Mouse (Mus musculus) thymus, adult 2 months (tissue): Measurements from ENCODE around the gene Tspo2. TPM values are rescaled to one million over a fixed set of nuclear protein-coding genes. Genes with fewer than 3 reads are reported as not detected.

Experiments used
- DNase-seq: peaks from one replicate; pipeline ENCODE4 v3.0.0; 2021
- H3K27ac ChIP-seq: fragments of 200-500 bp; 2 replicates; pipeline ENCODE4 v1.5.1; 2012; ENCODE audit warnings: low read length, control low read depth; ENCODE audit not compliant: control insufficient read depth, insufficient read depth
- H3K27me3 ChIP-seq: fragments of 200-500 bp; 2 replicates; pipeline ENCODE4 v1.6.1; 2012; ENCODE audit warnings: mild to moderate bottlenecking, low read length, moderate library complexity, mixed read lengths; ENCODE audit not compliant: control insufficient read depth, insufficient read depth
- H3K36me3 ChIP-seq: fragments of 200-500 bp; 2 replicates; pipeline ENCODE4 v1.6.1; 2012; ENCODE audit warnings: mild to moderate bottlenecking, low read length, moderate library complexity; ENCODE audit not compliant: control insufficient read depth, insufficient read depth
- H3K4me1 ChIP-seq: fragments of 200-500 bp; replicated peaks from 2 replicates; pipeline ENCODE4 v1.6.1; 2012; ENCODE audit warnings: low read length; ENCODE audit not compliant: control insufficient read depth, insufficient read depth
- H3K4me3 ChIP-seq: fragments of 200-500 bp; 2 replicates; pipeline ENCODE4 v1.5.1; 2012; ENCODE audit warnings: mild to moderate bottlenecking, low read length, control low read depth, moderate library complexity; ENCODE audit not compliant: control insufficient read depth, insufficient read depth
- CTCF ChIP-seq: fragments of 200-500 bp; IDR thresholded peaks from 2 replicates; pipeline ENCODE4 v1.5.1; 2012; ENCODE audit warnings: mild to moderate bottlenecking, control low read depth, low read length, moderate library complexity, borderline replicate concordance; ENCODE audit not compliant: control insufficient read depth, poor library complexity, insufficient read depth; ENCODE audit errors: extremely low read depth
- POLR2A ChIP-seq: fragments of 200-500 bp; IDR thresholded peaks from 2 replicates; pipeline ENCODE4 v1.6.1; 2012; ENCODE audit warnings: mild to moderate bottlenecking, low read length, control low read depth, moderate library complexity; ENCODE audit not compliant: control insufficient read depth, poor library complexity, insufficient read depth; ENCODE audit errors: extremely low read depth
- WGBS: fragments of 180-500 bp; shearing (Covaris S2); methylation state at CpG from one replicate; pipeline ENCODE4 v1.1.7; 2018; 5-methylcytosine and 5-hydroxymethylcytosine counted together
- polyA plus RNA-seq: library from polyadenylated mRNA; depleted of rRNA; stranded (reverse); fragments of >200 nt; gene quantifications from 2 replicates; pipeline ENCODE4 v1.2.3, GENCODE M21; 2012

Gene Tspo2
- polyA plus RNA-seq, 1 experiment, result 0.22 TPM

GRCm38 (mm10) chr17:48437421-48437911 is 13.9 kb downstream of the Tspo2 start:
- Histone ChIP-seq H3K4me1 (peaks cover 3% of the 10 kb centered on the region; the same call in 1 of the 2 replicates), H3K36me3 (no peaks in the 10 kb centered on the region), H3K4me3 (no peak overlapping the region), H3K27ac (no peak overlapping the region), H3K27me3 (no peaks in the 10 kb centered on the region)
- 87% methylated on average over 7 of the region's 7 CpGs for WGBS
- no peak for TF ChIP-seq CTCF
- no peak for DNase-seq

DNA sequence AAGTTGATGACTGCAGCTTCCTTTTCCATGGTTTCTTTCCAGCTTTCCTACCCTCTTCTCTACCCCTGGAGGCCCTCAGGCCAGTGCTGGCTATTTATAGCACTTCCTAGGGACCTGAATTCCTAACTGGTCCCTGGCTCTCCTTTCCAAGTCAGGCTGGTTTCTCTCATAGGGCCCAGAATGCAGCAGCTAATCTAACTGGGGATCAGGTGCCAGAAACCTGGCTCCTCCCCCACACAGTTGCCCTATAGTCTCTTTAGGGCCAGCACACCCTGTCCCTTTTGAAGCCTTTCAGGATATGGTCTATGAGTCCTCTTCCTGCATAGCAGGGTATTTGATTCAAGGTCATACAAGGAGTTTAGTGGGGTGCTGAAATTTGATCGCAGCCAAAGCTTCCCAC is 14.8 kb downstream of the Tspo2 start:
- Histone ChIP-seq H3K27ac (no peak overlapping the region), H3K4me3 (no peak overlapping the region), H3K36me3 (no peaks in the 10 kb centered on the region), H3K4me1 (peaks cover 5% of the 10 kb centered on the region; the same call in 1 of the 2 replicates), H3K27me3 (no peaks in the 10 kb centered on the region)
- TF ChIP-seq CTCF (no peak), POLR2A (no peak)
- DNase-seq, result no peak
- 88% methylated on average over 1 of the region's 1 CpGs for WGBS

- no peak for TF ChIP-seq CTCF
- TF ChIP-seq POLR2A, result no peak
- Histone ChIP-seq H3K27ac (no peak overlapping the region), H3K36me3 (no peaks in the 10 kb centered on the region), H3K4me1 (peaks cover 5% of the 10 kb centered on the region; the same call in 1 of the 2 replicates), H3K27me3 (no peaks in the 10 kb centered on the region), H3K4me3 (no peak overlapping the region)
- WGBS, result 93% methylated on average over 5 of the region's 5 CpGs
- DNase-seq, result no peak
These were observed 16.8 kb downstream of the Tspo2 start for GRCm38 (mm10) chr17:48434479-48434878.

DNA sequence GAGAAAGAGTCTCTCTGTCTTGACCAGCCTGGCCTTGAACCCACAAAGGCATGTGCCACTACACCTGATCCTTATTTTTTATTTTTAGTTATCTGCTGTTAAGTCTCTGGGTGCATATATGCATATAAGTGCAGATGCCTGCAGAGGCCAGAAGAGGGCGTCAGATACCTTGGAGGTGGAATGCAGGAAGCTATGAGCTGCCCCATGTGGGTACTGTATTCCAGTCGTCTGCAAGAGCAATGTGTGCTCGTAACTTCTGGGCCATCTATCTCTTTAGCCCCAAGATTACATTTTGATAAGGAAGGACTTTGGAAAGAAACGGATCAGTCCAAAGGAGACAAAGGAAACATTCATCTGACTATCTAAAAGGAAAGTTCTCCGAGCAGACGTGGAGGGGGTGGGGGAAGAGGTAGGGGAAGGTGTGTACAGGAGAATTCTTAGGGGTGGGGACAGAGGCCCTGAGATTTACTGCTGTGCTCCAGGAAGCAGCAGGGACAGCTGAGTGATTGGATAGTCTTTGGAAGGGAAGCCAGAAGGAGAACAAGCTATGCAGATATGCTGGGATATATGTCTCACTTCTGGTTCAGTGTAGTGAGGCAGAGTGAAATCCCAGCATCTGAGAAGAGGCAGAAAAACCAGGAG is 17.5 kb downstream of the Tspo2 start:
- no peak for TF ChIP-seq CTCF
- no peak for TF ChIP-seq POLR2A
- DNase-seq, result no peak
- H3K36me3 ChIP-seq, result no peaks in the 10 kb centered on the region
- no peak overlapping the region for H3K4me3 ChIP-seq
- 91% methylated on average over 6 of the region's 6 CpGs for WGBS
- H3K27me3 ChIP-seq, result no peaks in the 10 kb centered on the region
- no peak overlapping the region for H3K27ac ChIP-seq
- peaks cover 5% of the 10 kb centered on the region; the same call in 1 of the 2 replicates for H3K4me1 ChIP-seq

DNA sequence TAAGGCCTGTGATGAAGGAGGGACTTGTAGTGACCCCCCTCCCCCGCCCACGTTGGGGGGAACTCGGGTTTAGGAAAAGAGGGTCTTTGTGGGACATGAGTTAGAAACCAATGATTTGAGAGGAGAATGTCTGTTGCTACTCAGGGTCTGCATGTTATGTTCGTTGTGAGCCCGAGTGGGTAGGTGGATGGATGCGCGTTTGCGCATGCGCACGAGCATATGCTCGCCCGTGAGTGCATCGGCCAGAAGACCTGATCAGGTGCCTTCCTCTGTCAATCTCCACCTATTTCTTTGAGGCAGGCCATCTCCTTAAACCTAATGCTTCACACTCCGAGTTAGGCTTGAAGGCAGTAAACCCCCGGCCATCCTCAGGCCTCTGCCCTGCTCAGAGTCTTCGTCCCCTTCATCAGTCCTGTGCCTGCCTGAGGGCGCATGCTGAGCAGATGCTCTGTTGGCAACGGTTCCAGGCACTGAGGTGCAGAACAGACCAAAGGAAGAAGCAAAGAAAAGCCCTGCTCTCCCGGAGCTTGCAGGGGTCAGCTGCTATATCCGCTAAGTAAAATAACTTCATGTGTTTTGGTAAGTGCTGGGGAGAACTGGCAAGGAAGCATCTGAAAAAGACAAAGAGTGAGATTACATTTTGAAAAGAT is 18.2 kb downstream of the Tspo2 start:
- no peak overlapping the region for H3K4me3 ChIP-seq
- H3K27ac ChIP-seq, result no peak overlapping the region
- peaks cover 11% of the 10 kb centered on the region for H3K4me1 ChIP-seq
- no peak for DNase-seq
- no peaks in the 10 kb centered on the region for H3K36me3 ChIP-seq
- 94% methylated on average over 20 of the region's 20 CpGs for WGBS
- TF ChIP-seq POLR2A (no peak), CTCF (no peak)
- H3K27me3 ChIP-seq, result no peaks in the 10 kb centered on the region

- no peak for DNase-seq
- Histone ChIP-seq H3K36me3 (no peaks in the 10 kb centered on the region), H3K27me3 (no peaks in the 10 kb centered on the region), H3K27ac (no peak within 1 kb of the TSS), H3K4me1 (peaks cover 18% of the 10 kb centered on the region), H3K4me3 (no peak within 1 kb of the TSS)
- no peak for TF ChIP-seq CTCF
- 74% methylated on average over 16 of the region's 16 CpGs for WGBS
These were observed 19.0 kb downstream of the Tspo2 start, which contains the start of gene Apobec2 for GRCm38 (mm10) chr17:48432158-48432980. Gene Apobec2, minus strand, starts transcription at chr17:48432930.

DNA sequence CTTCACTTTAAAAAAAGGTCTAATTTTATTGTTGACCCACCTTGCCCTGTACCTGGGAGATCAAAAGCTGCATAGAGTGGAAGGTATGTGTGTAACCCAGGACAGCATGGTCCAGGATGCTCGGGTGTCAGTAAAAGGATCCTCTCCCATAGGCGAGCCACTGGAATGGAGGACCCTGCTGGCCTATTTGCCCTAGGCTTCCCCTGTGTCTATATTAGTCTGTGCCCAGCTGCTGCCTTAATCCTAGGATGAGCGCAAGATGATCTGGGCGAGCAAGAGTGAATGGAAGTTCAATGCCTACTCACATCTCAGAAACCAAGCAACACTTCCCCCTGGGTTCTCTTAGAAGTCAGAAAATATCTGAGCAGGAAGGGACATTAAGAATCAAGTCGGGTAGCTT is 20.3 kb downstream of the Tspo2 start:
- H3K4me1 ChIP-seq, result peaks cover 29% of the 10 kb centered on the region
- 82% methylated on average over 5 of the region's 5 CpGs for WGBS
- H3K4me3 ChIP-seq, result no peak overlapping the region
- no peaks in the 10 kb centered on the region for H3K36me3 ChIP-seq
- no peak overlapping the region for H3K27ac ChIP-seq
- DNase-seq, result no peak
- no peaks in the 10 kb centered on the region for H3K27me3 ChIP-seq
- TF ChIP-seq POLR2A (no peak), CTCF (no peak)
